Mouse (Mus musculus) ES-E14 (cell line): ENCODE measurements around the gene Gm48552.

Source experiments
- HCFC1 ChIP-seq: IDR thresholded peaks from 2 replicates; pipeline ENCODE4 v1.6.1; 2012; ENCODE audit warnings: low read length, inconsistent platforms, borderline replicate concordance; ENCODE audit not compliant: insufficient read depth
- MAFK ChIP-seq: IDR thresholded peaks from 2 replicates; pipeline ENCODE4 v1.6.1; 2014; ENCODE audit warnings: mild to moderate bottlenecking, low read depth, low read length, inconsistent platforms; ENCODE audit not compliant: insufficient read depth
- ZNF384 ChIP-seq: IDR thresholded peaks from 2 replicates; pipeline ENCODE4 v1.6.1; 2012; ENCODE audit warnings: low read depth, low read length, inconsistent platforms

DNA sequence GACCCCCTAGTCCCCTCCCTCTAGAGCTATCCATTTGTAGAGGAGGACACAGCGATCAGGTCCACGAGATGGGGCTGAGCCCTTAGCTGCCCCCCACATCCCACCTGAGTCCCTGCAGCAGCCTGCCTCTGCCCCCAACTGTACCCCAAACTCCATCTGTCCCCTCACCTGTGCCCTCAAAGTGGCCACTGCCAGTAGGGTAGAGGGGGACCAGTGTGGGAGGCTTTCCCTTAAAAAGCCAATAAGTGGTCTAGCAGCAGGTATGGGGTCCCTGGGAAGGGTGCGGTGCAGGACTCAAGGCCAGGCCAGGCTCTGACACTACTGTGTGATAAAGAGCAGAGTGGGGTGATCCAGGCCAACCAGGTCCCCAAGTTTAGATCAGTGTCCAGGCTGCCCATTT is 38.5 kb downstream of the Gm48552 start:
- no peak for TF ChIP-seq ZNF384
- TF ChIP-seq MAFK, result no peak
- TF ChIP-seq HCFC1, result no peak
